In genomic region chr14:87314999-87315732, GRCm38 (mm10) we compare ENCODE assay signal across 9 mouse cellular contexts.
DNase-seq lines count a peak whose midpoint lies in the region; ATAC-seq lines count a peak whose summit lies in the region.
"Had no signal": no experiment of that assay in that cellular context is flagged by ENCODE, and none has a peak within 500 bp of the region (broad histone marks: within the 10 kb centered on the region; RNA-seq: fewer than 3 reads in every experiment).

No protein-coding gene starts in this region.

- WGBS in heart, embryonic 10.5 days, result 28% methylated on average over 6 of the region's 6 CpGs
- 30% methylated on average over 6 of the region's 6 CpGs for WGBS in hindbrain, embryonic 11.5 days

- H3K9ac ChIP-seq in hindbrain, embryonic 11.5 days (ENCODE audit: low read depth, low read length), result no peak overlapping the region

- DNase-seq in heart, postnatal 10 days, result peak; percentile 58 to 71
- no peak for DNase-seq in heart, embryonic 10.5 days (ENCODE audit: low spot score)
- DNase-seq in adrenal gland, adult 2 months, result peak; percentile 30
- DNase-seq in embryo, embryonic 11 days, result peak; percentile 70
- DNase-seq in hindbrain, embryonic 11.5 days (ENCODE audit: low spot score), result peak; percentile 86
- peak; percentile 78 for DNase-seq in layer of hippocampus, adult 9-10 months (ENCODE audit: low spot score)
- peak; percentile 50 to 59 for DNase-seq in right cerebral cortex, postnatal 36 days (ENCODE audit: low spot score in 2 of 2)

- intact Hi-C loops in heart, postnatal 10 days (cut with DNase I), result loop anchor here (2.0 to 5.0 kb wide), 2 partner anchors 138 to 633 kb away; no protein-coding TSS in a partner anchor

- ATAC-seq in hindbrain, embryonic 11.5 days (ENCODE audit: low FRiP score), result peak; percentile 80
- peak; percentile 97 for ATAC-seq in megakaryocyte progenitor cell, adult 5-6 weeks (replicated peaks; ENCODE audit: poor library complexity)

- H3K36me3 ChIP-seq in heart, embryonic 10.5 days, result no peaks in the 10 kb centered on the region
- H3K36me3 ChIP-seq in hindbrain, embryonic 11.5 days (ENCODE audit: control insufficient read depth, insufficient read depth, low read length), result no peaks in the 10 kb centered on the region

- H3K9me3 ChIP-seq in heart, embryonic 10.5 days, result no peaks in the 10 kb centered on the region
- no peaks in the 10 kb centered on the region for H3K9me3 ChIP-seq in hindbrain, embryonic 11.5 days (ENCODE audit: control insufficient read depth, low read length)

- H3K4me1 ChIP-seq in heart, embryonic 10.5 days, result no peaks in the 10 kb centered on the region
- H3K4me1 ChIP-seq in hindbrain, embryonic 11.5 days (replicated peaks; ENCODE audit: control insufficient read depth, insufficient read depth, low read length), result no peaks in the 10 kb centered on the region

- H3K27me3 ChIP-seq in heart, embryonic 10.5 days (ENCODE audit: insufficient read depth, poor library complexity, severe bottlenecking), result no peaks in the 10 kb centered on the region
- H3K27me3 ChIP-seq in hindbrain, embryonic 11.5 days (ENCODE audit: control insufficient read depth, insufficient read depth, low read length), result no peaks in the 10 kb centered on the region

- H3K4me2 ChIP-seq in hindbrain, embryonic 11.5 days (replicated peaks; ENCODE audit: low read depth, low read length), result no peak overlapping the region

- H3K27ac ChIP-seq in heart, embryonic 10.5 days, result no peak overlapping the region
- H3K27ac ChIP-seq in hindbrain, embryonic 11.5 days (ENCODE audit: low read depth, low read length), result no peak overlapping the region
- H3K27ac ChIP-seq: macrophage had no signal

- no peak overlapping the region for H3K4me3 ChIP-seq in heart, embryonic 10.5 days
- H3K4me3 ChIP-seq in hindbrain, embryonic 11.5 days (ENCODE audit: low read depth, low read length), result no peak overlapping the region
